Mouse (Mus musculus): ENCODE data around the gene Lyrm4. TPM values are rescaled to one million over a fixed set of nuclear protein-coding genes. Genes with fewer than 3 reads are reported as not detected.

Lyrm4 gene
- total and polyA plus RNA-seq, 2 experiments from 2014 or later: 16.7 to 58.0 TPM

GRCm38 (mm10) chr13:35959391-35960067 is 157.8 kb downstream of the Lyrm4 start:
- ATAC-seq (no peak), DNase-seq (no peak)
- no peaks in the 10 kb centered on the region for H3K36me3 ChIP-seq (ENCODE audit: insufficient read depth)
- no peaks in the 10 kb centered on the region for H3K9me3 ChIP-seq (ENCODE audit: low read length)
- no peak overlapping the region for H3K9ac ChIP-seq
- H3K27ac ChIP-seq (ENCODE audit: low read depth, low read length): no peak overlapping the region
- TF ChIP-seq CTCF (IDR thresholded peaks at IDR 0.05; ENCODE audit: low read depth): no peak
- 86% methylated on average over 12 of the region's 12 CpGs for WGBS
- H3K4me1 ChIP-seq (ENCODE audit: insufficient read depth): no peaks in the 10 kb centered on the region
- H3K4me3 ChIP-seq (ENCODE audit: low read depth, low read length): no peak overlapping the region
- no peaks in the 10 kb centered on the region for H3K27me3 ChIP-seq (ENCODE audit: insufficient read depth, low read length)
- H3K4me2 ChIP-seq (ENCODE audit: low read depth): no peak overlapping the region

DNA sequence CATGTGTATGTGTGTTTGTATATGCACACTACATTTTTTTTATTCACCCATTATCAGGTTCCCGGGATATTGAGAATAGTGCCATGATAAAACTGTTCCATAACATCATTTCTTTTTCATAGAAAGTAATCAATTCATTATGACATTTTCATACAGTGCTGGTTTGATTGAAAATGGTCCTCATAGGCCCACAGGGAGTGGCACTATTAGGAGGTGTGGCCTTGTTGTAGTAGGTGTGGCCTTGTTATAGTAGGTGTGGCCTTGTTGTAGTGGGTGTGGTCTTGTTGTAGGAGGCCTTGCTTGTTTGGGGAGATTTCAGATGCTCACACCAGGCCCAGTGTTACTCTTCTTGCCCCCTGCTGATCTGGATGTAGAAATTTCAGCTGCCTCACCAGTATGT is 158.8 kb downstream of the Lyrm4 start, which contains the start of gene Ppp1r3g:
TSS of gene Ppp1r3g (plus strand) at position 301 of the 400 bp plus-strand sequence.
- no peak within 1 kb of the TSS for H3K4me2 ChIP-seq (ENCODE audit: low read depth)
- H3K4me1 ChIP-seq (ENCODE audit: insufficient read depth): no peaks in the 10 kb centered on the region
- H3K9me3 ChIP-seq (ENCODE audit: low read length): no peaks in the 10 kb centered on the region
- no peak within 1 kb of the TSS for H3K27ac ChIP-seq (ENCODE audit: low read depth, low read length)
- ATAC-seq (no peak), DNase-seq (no peak)
- H3K9ac ChIP-seq: no peak within 1 kb of the TSS
- no peaks in the 10 kb centered on the region for H3K27me3 ChIP-seq (ENCODE audit: insufficient read depth, low read length)
- no peak for TF ChIP-seq CTCF (IDR thresholded peaks at IDR 0.05; ENCODE audit: low read depth)
- H3K4me3 ChIP-seq (ENCODE audit: low read depth, low read length): no peak within 1 kb of the TSS
- 94% methylated on average over 1 of the region's 1 CpGs for WGBS
- H3K36me3 ChIP-seq (ENCODE audit: insufficient read depth): no peaks in the 10 kb centered on the region

- Histone ChIP-seq H3K9ac (no peak overlapping the region), H3K4me1 (ENCODE audit: insufficient read depth) (no peaks in the 10 kb centered on the region), H3K27ac (ENCODE audit: low read depth, low read length) (no peak overlapping the region), H3K36me3 (ENCODE audit: insufficient read depth) (no peaks in the 10 kb centered on the region), H3K27me3 (ENCODE audit: insufficient read depth, low read length) (no peaks in the 10 kb centered on the region), H3K4me2 (ENCODE audit: low read depth) (no peak overlapping the region), H3K4me3 (ENCODE audit: low read depth, low read length) (no peak overlapping the region), H3K9me3 (ENCODE audit: low read length) (no peaks in the 10 kb centered on the region)
- WGBS: 67% methylated on average over 17 of the region's 17 CpGs
- no peak for TF ChIP-seq CTCF (IDR thresholded peaks at IDR 0.05; ENCODE audit: low read depth)
- DNase-seq: peak; percentile 5
- peak; percentile 63 for ATAC-seq
Measured at GRCm38 (mm10) chr13:35949814-35950455, 167.4 kb downstream of the Lyrm4 start.

DNA sequence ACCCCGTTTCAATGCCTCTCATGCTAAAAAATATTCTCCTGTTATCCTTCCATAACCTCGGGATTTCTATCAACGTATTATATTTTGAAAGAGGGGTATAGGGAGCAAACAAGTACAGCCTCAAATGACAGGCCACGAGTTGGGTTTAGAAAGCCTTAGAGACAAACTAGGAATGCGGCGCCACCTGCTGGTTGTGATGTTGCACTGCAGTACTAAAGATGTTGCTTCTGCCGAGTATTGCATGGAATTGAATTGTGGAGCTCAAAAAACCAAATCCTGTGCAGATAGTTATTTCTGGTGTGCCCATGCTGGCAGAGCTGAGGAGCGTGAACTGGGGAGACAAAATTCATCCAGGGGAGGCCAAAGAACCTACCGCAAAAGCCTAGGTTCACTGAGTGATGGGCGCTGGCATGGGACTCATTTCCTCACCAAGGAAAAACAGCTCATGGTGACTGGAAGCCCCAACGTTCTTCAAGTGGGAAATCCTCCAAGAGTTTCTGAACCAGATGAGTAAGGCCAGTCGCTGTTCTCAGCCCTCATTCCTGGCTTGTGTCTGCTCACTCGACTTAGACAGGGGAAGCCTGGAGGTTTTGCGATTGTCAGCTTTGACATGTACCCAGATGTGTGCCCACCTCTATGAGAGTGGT is 169.8 kb downstream of the Lyrm4 start:
- Histone ChIP-seq H3K4me3 (ENCODE audit: low read depth, low read length) (no peak overlapping the region), H3K9me3 (ENCODE audit: low read length) (no peaks in the 10 kb centered on the region), H3K27ac (ENCODE audit: low read depth, low read length) (no peak overlapping the region), H3K4me2 (ENCODE audit: low read depth) (no peak overlapping the region), H3K27me3 (ENCODE audit: insufficient read depth, low read length) (no peaks in the 10 kb centered on the region), H3K4me1 (ENCODE audit: insufficient read depth) (no peaks in the 10 kb centered on the region), H3K9ac (no peak overlapping the region), H3K36me3 (ENCODE audit: insufficient read depth) (no peaks in the 10 kb centered on the region)
- TF ChIP-seq CTCF (IDR thresholded peaks at IDR 0.05; ENCODE audit: low read depth): peak; percentile 97
- WGBS: 22% methylated on average over 14 of the region's 14 CpGs
- peak; percentile 81 for ATAC-seq
- DNase-seq: peak; percentile 92

GRCm38 (mm10) chr13:35946659-35947353 is 170.5 kb downstream of the Lyrm4 start:
- no peak overlapping the region for H3K4me2 ChIP-seq (ENCODE audit: low read depth)
- H3K9ac ChIP-seq: no peak overlapping the region
- TF ChIP-seq CTCF (IDR thresholded peaks at IDR 0.05; ENCODE audit: low read depth): no peak
- no peak overlapping the region for H3K4me3 ChIP-seq (ENCODE audit: low read depth, low read length)
- H3K4me1 ChIP-seq (ENCODE audit: insufficient read depth): no peaks in the 10 kb centered on the region
- no peaks in the 10 kb centered on the region for H3K27me3 ChIP-seq (ENCODE audit: insufficient read depth, low read length)
- H3K27ac ChIP-seq (ENCODE audit: low read depth, low read length): no peak overlapping the region
- DNase-seq (no peak), ATAC-seq (peak; percentile 21; the same call in 1 of the 2 replicates)
- 74% methylated on average over 20 of the region's 20 CpGs for WGBS
- no peaks in the 10 kb centered on the region for H3K36me3 ChIP-seq (ENCODE audit: insufficient read depth)
- H3K9me3 ChIP-seq (ENCODE audit: low read length): no peaks in the 10 kb centered on the region

DNA sequence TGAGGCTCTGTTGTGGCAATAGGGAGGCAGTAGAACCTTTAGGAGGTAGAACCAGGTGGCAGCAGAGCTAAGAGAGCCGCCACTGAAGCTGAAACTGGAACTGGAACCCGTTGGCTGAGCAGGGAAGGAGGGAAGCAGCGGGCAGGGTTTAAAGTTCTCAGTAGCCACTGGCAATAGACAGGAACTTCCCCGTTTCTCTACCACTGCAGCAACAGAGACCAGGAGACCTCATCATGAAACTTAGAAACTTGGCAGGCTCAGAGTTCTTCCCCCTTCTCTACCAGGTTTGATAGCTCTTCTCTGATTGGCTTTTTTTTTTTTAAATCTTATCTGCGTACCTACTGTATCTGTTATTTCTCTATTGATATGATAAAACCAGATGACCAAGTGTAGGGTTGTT is 176.4 kb downstream of the Lyrm4 start:
- H3K4me3 ChIP-seq (ENCODE audit: low read depth, low read length): no peak overlapping the region
- H3K4me1 ChIP-seq (ENCODE audit: insufficient read depth): no peaks in the 10 kb centered on the region
- H3K27me3 ChIP-seq (ENCODE audit: insufficient read depth, low read length): no peaks in the 10 kb centered on the region
- no peaks in the 10 kb centered on the region for H3K36me3 ChIP-seq (ENCODE audit: insufficient read depth)
- no peaks in the 10 kb centered on the region for H3K9me3 ChIP-seq (ENCODE audit: low read length)
- no peak for ATAC-seq
- H3K9ac ChIP-seq: no peak overlapping the region
- no peak overlapping the region for H3K27ac ChIP-seq (ENCODE audit: low read depth, low read length)
- no peak overlapping the region for H3K4me2 ChIP-seq (ENCODE audit: low read depth)
- 86% methylated on average over 5 of the region's 5 CpGs for WGBS
- no peak for TF ChIP-seq CTCF (IDR thresholded peaks at IDR 0.05; ENCODE audit: low read depth)
- DNase-seq: no peak
